ENCODE assay signal across 16 mouse cellular contexts in genomic region chr3:74742123-74742522, GRCm38 (mm10).
DNase-seq lines count a peak whose midpoint lies in the region; ATAC-seq and TF ChIP-seq lines count a peak whose summit lies in the region.
"Had no signal": no experiment of that assay in that cellular context is flagged by ENCODE, and none has a peak within 500 bp of the region (broad histone marks: within the 10 kb centered on the region; RNA-seq: fewer than 3 reads in every experiment).

No protein-coding gene starts in this region.

- intact Hi-C loops in left cerebral cortex, adult 2 months (cut with DNase I), result loop anchor here (5.0 kb wide), 1 partner anchor 1675 kb away; no protein-coding TSS in a partner anchor

- no peaks in the 10 kb centered on the region for H3K4me1 ChIP-seq in cerebellum, adult 2 months (ENCODE audit: control insufficient read depth, insufficient read depth, low read length)
- H3K4me1 ChIP-seq in hindbrain, postnatal 0 days (ENCODE audit: insufficient read depth, low read length), result no peaks in the 10 kb centered on the region
- no peaks in the 10 kb centered on the region for H3K4me1 ChIP-seq in hindbrain, embryonic 13.5 days (replicated peaks)
- H3K4me1 ChIP-seq: forebrain, embryonic 13.5 days; heart, embryonic 12.5 days; hindbrain, embryonic 15.5 days; limb, embryonic 10.5 days; liver, embryonic 13.5 days had no signal

- no peak for TF ChIP-seq POLR2A in cerebellum, adult 2 months (IDR thresholded peaks at IDR 0.05; ENCODE audit: borderline replicate concordance, insufficient read depth, low read length)

- no peaks in the 10 kb centered on the region for H3K9me3 ChIP-seq in hindbrain, postnatal 0 days (ENCODE audit: low read length)
- H3K9me3 ChIP-seq in hindbrain, embryonic 13.5 days, result no peaks in the 10 kb centered on the region
- H3K9me3 ChIP-seq: forebrain, embryonic 13.5 days; heart, embryonic 12.5 days; hindbrain, embryonic 15.5 days; limb, embryonic 10.5 days; liver, embryonic 13.5 days had no signal

- no peak overlapping the region for H3K4me3 ChIP-seq in cerebellum, adult 2 months (replicated peaks; ENCODE audit: insufficient read depth, low read depth, low read length)
- no peak overlapping the region for H3K4me3 ChIP-seq in hindbrain, postnatal 0 days (ENCODE audit: low read length)
- no peak overlapping the region for H3K4me3 ChIP-seq in hindbrain, embryonic 13.5 days
- no peak overlapping the region for H3K4me3 ChIP-seq in left cerebral cortex, adult 2 months
- H3K4me3 ChIP-seq: forebrain, embryonic 13.5 days; heart, embryonic 12.5 days; hindbrain, embryonic 15.5 days; limb, embryonic 10.5 days; liver, embryonic 13.5 days had no signal

- DNase-seq in cerebellum, adult 2 months, result peak in 1 of 2 experiments; percentile 0
- no peak for DNase-seq in cerebellum, adult 11 months
- DNase-seq in hindbrain, postnatal 0 days (ENCODE audit: low spot score), result peak; percentile 48
- DNase-seq in left cerebral cortex, adult 2 months (ENCODE audit: extremely low spot score in 1 of 2, low spot score in 2 of 2), result no peak
- no peak for DNase-seq in left cerebral cortex, adult 9 months (ENCODE audit: low spot score in 2 of 2)
- DNase-seq in brain, adult 2 months (ENCODE audit: low read depth, low spot score), result peak; percentile 45
- no peak for DNase-seq in urinary bladder, adult 2 months (ENCODE audit: low spot score)
- DNase-seq: embryo, embryonic 11 days; kidney, adult 2 months; liver, embryonic 13.5 days had no signal

- no peak overlapping the region for H3K9ac ChIP-seq in hindbrain, postnatal 0 days (replicated peaks; ENCODE audit: low read length)
- H3K9ac ChIP-seq in hindbrain, embryonic 13.5 days, result no peak overlapping the region
- H3K9ac ChIP-seq: forebrain, embryonic 13.5 days; heart, embryonic 12.5 days; hindbrain, embryonic 15.5 days; liver, embryonic 13.5 days had no signal

- no peak overlapping the region for H3K27ac ChIP-seq in cerebellum, adult 2 months (ENCODE audit: insufficient read depth, low read length)
- no peak overlapping the region for H3K27ac ChIP-seq in hindbrain, postnatal 0 days
- H3K27ac ChIP-seq in hindbrain, embryonic 13.5 days, result no peak overlapping the region
- no peak overlapping the region for H3K27ac ChIP-seq in left cerebral cortex, adult 2 months
- H3K27ac ChIP-seq: forebrain, embryonic 13.5 days; hindbrain, embryonic 15.5 days; limb, embryonic 10.5 days; liver, embryonic 13.5 days had no signal

- H3K27me3 ChIP-seq in cerebellum, adult 2 months (ENCODE audit: control insufficient read depth, insufficient read depth, low read length), result no peaks in the 10 kb centered on the region
- H3K27me3 ChIP-seq in hindbrain, postnatal 0 days (ENCODE audit: insufficient read depth, low read length), result no peaks in the 10 kb centered on the region
- H3K27me3 ChIP-seq in hindbrain, embryonic 13.5 days, result no peaks in the 10 kb centered on the region
- H3K27me3 ChIP-seq: forebrain, embryonic 13.5 days; heart, embryonic 12.5 days; hindbrain, embryonic 15.5 days; liver, embryonic 13.5 days had no signal

- 83% methylated on average over 2 of the region's 2 CpGs for WGBS in cerebellum, adult 2 months
- WGBS in hindbrain, postnatal 0 days, result 90% methylated on average over 2 of the region's 2 CpGs
- 81% methylated on average over 2 of the region's 2 CpGs for WGBS in hindbrain, embryonic 13.5 days

- ATAC-seq in hindbrain, postnatal 0 days, result no peak
- ATAC-seq in hindbrain, embryonic 13.5 days (ENCODE audit: low FRiP score), result no peak
- ATAC-seq: forebrain, embryonic 13.5 days; midbrain, embryonic 16.5 days had no signal

- 0 out of 2 replicates have a peak, but pooled peaks have one; percentile 8 for TF ChIP-seq CTCF in cerebellum, adult 2 months (IDR thresholded peaks at IDR 0.05; ENCODE audit: borderline replicate concordance, insufficient read depth, low read depth, low read length)
- peak; percentile 31; the same call in 1 of the 2 replicates for TF ChIP-seq CTCF in hindbrain, postnatal 0 days (IDR thresholded peaks at IDR 0.05; ENCODE audit: low read depth)
- peak; percentile 27 for TF ChIP-seq CTCF in left cerebral cortex, adult 2 months (IDR thresholded peaks at IDR 0.05)

- H3K36me3 ChIP-seq in hindbrain, postnatal 0 days (ENCODE audit: insufficient read depth, low read length), result no peaks in the 10 kb centered on the region
- no peaks in the 10 kb centered on the region for H3K36me3 ChIP-seq in hindbrain, embryonic 13.5 days
- H3K36me3 ChIP-seq: heart, embryonic 12.5 days; hindbrain, embryonic 15.5 days; limb, embryonic 10.5 days; liver, embryonic 13.5 days had no signal

- H3K4me2 ChIP-seq in hindbrain, postnatal 0 days (ENCODE audit: low read depth, low read length), result no peak overlapping the region
- no peak overlapping the region for H3K4me2 ChIP-seq in hindbrain, embryonic 13.5 days
- H3K4me2 ChIP-seq: forebrain, embryonic 13.5 days; heart, embryonic 12.5 days; hindbrain, embryonic 15.5 days; liver, embryonic 13.5 days had no signal

Comparison
In these comparisons a context has a peak if more than half of its experiments do, and no peak if none do; other contexts are left out.
1. DNase-seq: peak in hindbrain, postnatal 0 days (single experiment) and brain, adult 2 months (single experiment); none in cerebellum, adult 11 months (single experiment), left cerebral cortex, adult 2 months (0 of 2), left cerebral cortex, adult 9 months (0 of 2) and urinary bladder, adult 2 months (single experiment).
2. Peak in every context shown above with its lines, with median percentiles within 50 percentile points of each other: CTCF ChIP-seq.